Mouse (Mus musculus): ENCODE data around the gene Osbpl2. TPM values are rescaled to one million over a fixed set of nuclear protein-coding genes. Genes with fewer than 3 reads are reported as not detected.

Osbpl2 gene
- 25.7 and 28.5 TPM in 2 replicates for polyA plus RNA-seq (2021; fragmentation: Nextera tagmentation)
- long read RNA-seq, experiment 1, transcript Osbpl2-201 (14 exons, 2,805 nt) = major isoform, 46 of 91 reads
- long read RNA-seq, experiment 1, partial matches to known transcripts = 34 of 91 reads
- long read RNA-seq, experiment 1, other reads (novel, unspliced or antisense) = 11 of 91 reads
- long read RNA-seq, experiment 2, transcript Osbpl2-201 (14 exons, 2,805 nt) = major isoform, 436 of 561 reads
- long read RNA-seq, experiment 2, partial matches to known transcripts = 61 of 561 reads
- long read RNA-seq, experiment 2, other reads (novel, unspliced or antisense) = 60 of 561 reads

GRCm38 (mm10) chr2:180118661-180119438, at the start of gene Osbpl2:
Gene Osbpl2 (plus strand): TSS chr2:180119306.

GRCm38 (mm10) chr2:180070481-180071453, 48.3 kb upstream of the Osbpl2 start, which contains the start of gene Mtg2:
Gene Mtg2 (plus strand): TSS chr2:180070588.

DNA sequence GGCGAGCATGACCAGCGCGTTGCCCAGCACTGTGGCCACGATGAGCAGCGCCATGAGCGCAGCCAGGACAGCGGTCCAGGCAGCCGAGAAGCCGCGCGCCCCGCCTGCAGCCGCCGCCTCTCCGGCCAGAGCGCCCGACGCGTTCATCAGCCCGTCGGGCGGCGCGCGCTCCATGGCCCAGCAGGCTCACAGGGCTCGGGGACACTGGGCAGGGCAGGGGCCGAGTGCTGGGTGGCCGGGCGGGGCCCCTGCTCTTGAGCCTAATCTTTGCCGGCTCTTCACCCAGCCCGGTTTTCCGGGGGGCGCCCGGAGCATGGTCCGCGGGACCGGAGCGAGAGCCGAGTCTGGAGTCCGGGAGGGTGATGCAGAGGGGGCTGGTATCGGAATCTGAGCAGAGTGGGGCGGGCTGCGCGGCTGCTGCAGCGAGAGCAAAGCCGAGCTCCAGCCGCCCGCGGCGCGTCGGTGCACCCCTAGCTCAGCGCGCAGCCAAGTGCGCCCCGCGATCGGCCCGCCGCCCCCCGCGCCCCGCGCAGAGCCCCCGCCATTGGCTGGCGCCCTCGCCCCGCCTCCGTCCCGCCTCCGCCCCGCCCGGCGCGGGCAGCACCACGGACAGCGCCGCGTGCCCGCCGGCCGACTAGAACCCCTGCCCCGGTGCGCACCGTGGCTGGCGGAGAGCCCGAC, 15.0 kb upstream of the Osbpl2 start, which contains the start of gene Hrh3:
Gene Hrh3, minus strand, starts transcription at position 511 of the 681 bp plus-strand sequence.

GRCm38 (mm10) chr2:180170806-180171521, 51.9 kb downstream of the Osbpl2 start, which contains the start of gene Adrm1:
Gene Adrm1 (plus strand): TSS chr2:180171485.

Small RNA genes within 50 kb of the gene (microRNA-seq; reads per million reads assigned to microRNA genes)
- not detected for gene Mir7005

Other genes with a start within 250 kb of the Osbpl2 start
- gene Taf4, start 142.7 kb upstream of the Osbpl2 start, polyA plus RNA-seq (2021; fragmentation: Nextera tagmentation) = 1.1 TPM in 2 replicates
- 1.5 and 1.7 TPM in 2 replicates for gene Lsm14b, start 94.3 kb upstream of the Osbpl2 start, polyA plus RNA-seq (2021; fragmentation: Nextera tagmentation)
- gene Psma7, start 76.9 kb upstream of the Osbpl2 start, polyA plus RNA-seq (2021; fragmentation: Nextera tagmentation) = 524 and 568 TPM in 2 replicates
- 16.6 and 16.7 TPM in 2 replicates for gene Ss18l1, start 76.8 kb upstream of the Osbpl2 start, polyA plus RNA-seq (2021; fragmentation: Nextera tagmentation)
- 19.4 and 21.0 TPM in 2 replicates for gene Mtg2, start 48.7 kb upstream of the Osbpl2 start, polyA plus RNA-seq (2021; fragmentation: Nextera tagmentation)
- gene Hrh3, start 14.8 kb upstream of the Osbpl2 start, polyA plus RNA-seq (2021; fragmentation: Nextera tagmentation) = 44.1 and 49.7 TPM in 2 replicates
- 132 and 144 TPM in 2 replicates for gene Adrm1, start 52.2 kb downstream of the Osbpl2 start, polyA plus RNA-seq (2021; fragmentation: Nextera tagmentation)
- gene Lama5, start 106.6 kb downstream of the Osbpl2 start, polyA plus RNA-seq (2021; fragmentation: Nextera tagmentation) = 0.58 and 2.1 TPM in 2 replicates
- 2,961 and 3,002 TPM in 2 replicates for gene Rps21, start 138.1 kb downstream of the Osbpl2 start, polyA plus RNA-seq (2021; fragmentation: Nextera tagmentation)
- gene Cables2, start 154.2 kb downstream of the Osbpl2 start, polyA plus RNA-seq (2021; fragmentation: Nextera tagmentation) = 3.4 and 4.3 TPM in 2 replicates
- gene Rbbp8nl, start 170.6 kb downstream of the Osbpl2 start, polyA plus RNA-seq (2021; fragmentation: Nextera tagmentation) = not detected in 2 replicates
- not detected in 2 replicates for gene Gata5, start 215.4 kb downstream of the Osbpl2 start, polyA plus RNA-seq (2021; fragmentation: Nextera tagmentation)